Mouse (Mus musculus): ENCODE results near the gene Npnt. TPM values are rescaled to one million over a fixed set of nuclear protein-coding genes. Genes with fewer than 3 reads are reported as not detected.

The Npnt gene
- polyA plus RNA-seq, 2 experiments: 0.90 to 1.0 TPM

- Histone ChIP-seq H3K4me3 (ENCODE audit: insufficient read depth in 1 of 2, low read depth in 2 of 2, low read length in 2 of 2) (no peak overlapping the region), H3K4me2 (ENCODE audit: low read depth) (no peak overlapping the region), H3K9me3 (ENCODE audit: control insufficient read depth, low read length) (no peaks in the 10 kb centered on the region), H3K9ac (replicated peaks) (no peak overlapping the region), H3K36me3 (replicated peaks; ENCODE audit: control insufficient read depth, insufficient read depth, low read depth) (no peaks in the 10 kb centered on the region), H3K4me1 (replicated peaks; ENCODE audit: control insufficient read depth in 2 of 2, insufficient read depth in 2 of 2, low read length in 1 of 2) (0 out of 4 replicates have a peak, but pooled peaks cover 0 to 2% of the 10 kb centered on the region in 2 experiments), H3K27ac (no peak overlapping the region), H3K27me3 (ENCODE audit: control insufficient read depth, insufficient read depth, low read length) (no peaks in the 10 kb centered on the region)
- no peak for TF ChIP-seq CTCF (IDR thresholded peaks at IDR 0.05; ENCODE audit: low read depth)
- TF ChIP-seq EP300 (IDR thresholded peaks at IDR 0.05; ENCODE audit: low read depth): no peak
- ATAC-seq (ENCODE audit: insufficient read depth): no peak
- DNase-seq (ENCODE audit: low read depth in 3 of 3, low spot score in 3 of 3): no peak
- 45% methylated on average over 2 of the region's 2 CpGs for WGBS (ENCODE audit: insufficient replicate concordance)
These were observed 81.3 kb downstream of the Npnt start for GRCm38 (mm10) chr3:132868838-132869237.

- Histone ChIP-seq H3K9me3 (ENCODE audit: control insufficient read depth, low read length) (no peaks in the 10 kb centered on the region), H3K27ac (no peak overlapping the region), H3K36me3 (replicated peaks; ENCODE audit: control insufficient read depth, insufficient read depth, low read depth) (no peaks in the 10 kb centered on the region), H3K27me3 (ENCODE audit: control insufficient read depth, insufficient read depth, low read length) (no peaks in the 10 kb centered on the region), H3K9ac (replicated peaks) (no peak overlapping the region), H3K4me3 (ENCODE audit: insufficient read depth in 1 of 2, low read depth in 2 of 2, low read length in 2 of 2) (no peak overlapping the region), H3K4me2 (ENCODE audit: low read depth) (no peak overlapping the region), H3K4me1 (replicated peaks; ENCODE audit: control insufficient read depth in 2 of 2, insufficient read depth in 2 of 2, low read length in 1 of 2) (0 out of 4 replicates have a peak, but pooled peaks cover 0 to 2% of the 10 kb centered on the region in 2 experiments)
- ATAC-seq (ENCODE audit: insufficient read depth): no peak
- TF ChIP-seq CTCF (IDR thresholded peaks at IDR 0.05; ENCODE audit: low read depth) (no peak), EP300 (IDR thresholded peaks at IDR 0.05; ENCODE audit: low read depth) (no peak)
- no peak for DNase-seq (ENCODE audit: low read depth in 3 of 3, low spot score in 3 of 3)
- WGBS (ENCODE audit: insufficient replicate concordance): 48% methylated on average over 3 of the region's 3 CpGs
These were observed 83.1 kb downstream of the Npnt start for GRCm38 (mm10) chr3:132866984-132867383.

- ATAC-seq (ENCODE audit: insufficient read depth) (no peak), DNase-seq (ENCODE audit: low read depth in 3 of 3, low spot score in 3 of 3) (no peak)
- no peak for TF ChIP-seq CTCF (IDR thresholded peaks at IDR 0.05; ENCODE audit: low read depth)
- no peak for TF ChIP-seq EP300 (IDR thresholded peaks at IDR 0.05; ENCODE audit: low read depth)
- Histone ChIP-seq H3K4me3 (ENCODE audit: insufficient read depth in 1 of 2, low read depth in 2 of 2, low read length in 2 of 2) (no peak overlapping the region), H3K27ac (no peak overlapping the region), H3K36me3 (replicated peaks; ENCODE audit: control insufficient read depth, insufficient read depth, low read depth) (no peaks in the 10 kb centered on the region), H3K4me1 (replicated peaks; ENCODE audit: control insufficient read depth in 2 of 2, insufficient read depth in 2 of 2, low read length in 1 of 2) (peaks cover 0 to 2% of the 10 kb centered on the region in 2 experiments; a peak in 1 of 4 replicates), H3K9ac (replicated peaks) (no peak overlapping the region), H3K9me3 (ENCODE audit: control insufficient read depth, low read length) (no peaks in the 10 kb centered on the region), H3K27me3 (ENCODE audit: control insufficient read depth, insufficient read depth, low read length) (no peaks in the 10 kb centered on the region), H3K4me2 (ENCODE audit: low read depth) (no peak overlapping the region)
- 70% methylated on average over 4 of the region's 4 CpGs for WGBS (ENCODE audit: insufficient replicate concordance)
These were observed 84.5 kb downstream of the Npnt start for GRCm38 (mm10) chr3:132865596-132865995.

DNA sequence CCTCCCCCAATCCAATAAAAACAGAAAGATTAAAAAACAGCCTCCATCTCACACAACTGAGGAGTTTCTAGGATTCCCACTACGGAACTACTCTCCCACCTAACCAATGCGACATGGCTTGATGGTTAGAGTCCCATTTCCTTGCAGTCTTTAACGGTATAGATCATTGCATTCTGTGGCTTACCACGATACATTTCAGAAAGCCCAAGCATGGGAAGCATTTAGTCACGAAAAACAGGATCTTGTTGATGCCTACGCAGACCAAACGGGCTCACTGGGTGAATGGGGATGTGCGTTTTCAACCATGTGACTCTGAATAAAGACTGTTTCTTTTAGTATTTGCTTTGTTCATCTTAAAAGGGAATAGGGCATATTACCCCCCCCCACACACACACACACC, 85.1 kb downstream of the Npnt start:
- Histone ChIP-seq H3K36me3 (replicated peaks; ENCODE audit: control insufficient read depth, insufficient read depth, low read depth) (no peaks in the 10 kb centered on the region), H3K4me2 (ENCODE audit: low read depth) (no peak overlapping the region), H3K27ac (no peak overlapping the region), H3K27me3 (ENCODE audit: control insufficient read depth, insufficient read depth, low read length) (no peaks in the 10 kb centered on the region), H3K4me3 (ENCODE audit: insufficient read depth in 1 of 2, low read depth in 2 of 2, low read length in 2 of 2) (no peak overlapping the region), H3K9me3 (ENCODE audit: control insufficient read depth, low read length) (no peaks in the 10 kb centered on the region), H3K4me1 (replicated peaks; ENCODE audit: control insufficient read depth in 2 of 2, insufficient read depth in 2 of 2, low read length in 1 of 2) (peaks cover 0 to 8% of the 10 kb centered on the region in 2 experiments; a peak in 1 of 4 replicates), H3K9ac (replicated peaks) (no peak overlapping the region)
- TF ChIP-seq EP300 (IDR thresholded peaks at IDR 0.05; ENCODE audit: low read depth): no peak
- no peak for TF ChIP-seq CTCF (IDR thresholded peaks at IDR 0.05; ENCODE audit: low read depth)
- no peak for ATAC-seq (ENCODE audit: insufficient read depth)
- DNase-seq (ENCODE audit: low read depth in 3 of 3, low spot score in 3 of 3): no peak
- WGBS (ENCODE audit: insufficient replicate concordance): 24% methylated on average over 8 of the region's 8 CpGs

- ATAC-seq (ENCODE audit: insufficient read depth) (no peak), DNase-seq (ENCODE audit: low read depth in 3 of 3, low spot score in 3 of 3) (no peak)
- Histone ChIP-seq H3K9me3 (ENCODE audit: control insufficient read depth, low read length) (no peaks in the 10 kb centered on the region), H3K36me3 (replicated peaks; ENCODE audit: control insufficient read depth, insufficient read depth, low read depth) (no peaks in the 10 kb centered on the region), H3K4me1 (replicated peaks; ENCODE audit: control insufficient read depth in 2 of 2, insufficient read depth in 2 of 2, low read length in 1 of 2) (peaks cover 0 to 8% of the 10 kb centered on the region in 2 experiments; a peak in 1 of 4 replicates), H3K9ac (replicated peaks) (no peak overlapping the region), H3K4me3 (ENCODE audit: insufficient read depth in 1 of 2, low read depth in 2 of 2, low read length in 2 of 2) (no peak overlapping the region), H3K27me3 (ENCODE audit: control insufficient read depth, insufficient read depth, low read length) (no peaks in the 10 kb centered on the region), H3K27ac (no peak overlapping the region), H3K4me2 (ENCODE audit: low read depth) (no peak overlapping the region)
- TF ChIP-seq EP300 (IDR thresholded peaks at IDR 0.05; ENCODE audit: low read depth) (no peak), CTCF (IDR thresholded peaks at IDR 0.05; ENCODE audit: low read depth) (no peak)
- 52% methylated on average over 14 of the region's 14 CpGs for WGBS (ENCODE audit: insufficient replicate concordance)
These were observed 85.7 kb downstream of the Npnt start for GRCm38 (mm10) chr3:132864329-132864919.

All from liver, embryonic 14.5 days (tissue).